Mouse (Mus musculus) liver, embryonic 16.5 days (tissue): ENCODE results near the gene Mapkbp1. TPM values are rescaled to one million over a fixed set of nuclear protein-coding genes. Genes with fewer than 3 reads are reported as not detected.

Source experiments
- ATAC-seq: fragments of 200-750 bp; cut with Nextera tagmentation; 2 replicates; pipeline ENCODE4 v1.8.0; 2017; ENCODE audit warnings: low read depth, mild to moderate bottlenecking, moderate number of reproducible peaks, moderate library complexity
- H3K27ac ChIP-seq: fragments of 300-500 bp; sonication (generic); 2 replicates; pipeline ENCODE4 v1.5.1; 2014; ENCODE audit warnings: mild to moderate bottlenecking, low read length
- H3K27me3 ChIP-seq: fragments of 300-500 bp; sonication (generic); 2 replicates; pipeline ENCODE4 v1.6.1; 2014; ENCODE audit warnings: low read depth, low read length, mixed read lengths; ENCODE audit not compliant: control insufficient read depth, insufficient read depth
- H3K36me3 ChIP-seq: fragments of 300-500 bp; sonication (generic); 2 replicates; pipeline ENCODE4 v1.6.1; 2014; ENCODE audit warnings: mild to moderate bottlenecking; ENCODE audit not compliant: control insufficient read depth, insufficient read depth
- H3K4me1 ChIP-seq: fragments of 300-500 bp; sonication (generic); 2 replicates; pipeline ENCODE4 v1.6.1; 2014; ENCODE audit warnings: low read depth, low read length, mixed read lengths; ENCODE audit not compliant: control insufficient read depth
- H3K4me2 ChIP-seq: fragments of 300-500 bp; sonication (generic); 2 replicates; pipeline ENCODE4 v1.6.1; 2014; ENCODE audit warnings: low read depth, low read length, mixed read lengths
- H3K4me3 ChIP-seq: fragments of 300-500 bp; sonication (generic); 2 replicates; pipeline ENCODE4 v1.5.1; 2014; ENCODE audit warnings: low read depth, mild to moderate bottlenecking, low read length
- H3K9ac ChIP-seq: fragments of 300-500 bp; sonication (generic); 2 replicates; pipeline ENCODE4 v1.6.1; 2014; ENCODE audit warnings: low read depth, low read length
- H3K9me3 ChIP-seq: fragments of 300-500 bp; sonication (generic); replicated peaks from 2 replicates; pipeline ENCODE4 v1.6.1; 2016; ENCODE audit warnings: low read length; ENCODE audit not compliant: control insufficient read depth
- WGBS: fragments of 180-500 bp; shearing (Covaris S2); extraction: QIAGEN DNeasy Blood & Tissue Kit; methylation state at CpG from one replicate; pipeline ENCODE4 v1.1.7; 2014; ENCODE audit not compliant: insufficient replicate concordance; 5-methylcytosine and 5-hydroxymethylcytosine counted together
- polyA plus RNA-seq: library from polyadenylated mRNA; unstranded; fragments of >200 nt; fragmentation: Nextera tagmentation; extraction: Ambion mirVana; gene quantifications from 2 replicates; pipeline ENCODE4 v1.2.1, GENCODE M21; 2015

Mapkbp1 gene
- polyA plus RNA-seq, 1 experiment from 2014 or later = 0.25 TPM

DNA sequence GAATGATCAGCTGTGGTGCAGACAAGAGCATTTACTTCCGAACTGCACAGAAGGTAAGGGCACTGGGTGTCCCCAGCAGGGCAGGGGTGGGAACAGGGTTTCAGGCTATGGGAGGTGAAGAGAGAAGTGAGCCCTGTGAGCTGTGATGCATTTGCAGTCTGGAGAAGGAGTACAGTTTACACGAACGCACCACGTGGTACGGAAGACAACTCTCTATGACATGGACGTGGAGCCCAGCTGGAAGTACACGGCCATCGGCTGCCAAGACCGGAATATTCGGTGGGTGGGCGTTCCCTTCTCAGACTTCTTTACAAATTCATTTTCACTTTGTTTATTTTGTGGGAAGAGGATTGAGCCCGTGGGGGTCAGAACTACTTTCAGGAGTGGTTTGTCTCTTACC, 45.1 kb downstream of the Mapkbp1 start:
- Histone ChIP-seq H3K9ac (no peak overlapping the region), H3K27me3 (no peaks in the 10 kb centered on the region), H3K4me2 (no peak overlapping the region), H3K27ac (no peak overlapping the region), H3K9me3 (no peaks in the 10 kb centered on the region), H3K36me3 (no peaks in the 10 kb centered on the region), H3K4me3 (no peak overlapping the region), H3K4me1 (peaks cover 4% of the 10 kb centered on the region; the same call in 1 of the 2 replicates)
- no peak for ATAC-seq
- WGBS = 85% methylated on average over 12 of the region's 12 CpGs

DNA sequence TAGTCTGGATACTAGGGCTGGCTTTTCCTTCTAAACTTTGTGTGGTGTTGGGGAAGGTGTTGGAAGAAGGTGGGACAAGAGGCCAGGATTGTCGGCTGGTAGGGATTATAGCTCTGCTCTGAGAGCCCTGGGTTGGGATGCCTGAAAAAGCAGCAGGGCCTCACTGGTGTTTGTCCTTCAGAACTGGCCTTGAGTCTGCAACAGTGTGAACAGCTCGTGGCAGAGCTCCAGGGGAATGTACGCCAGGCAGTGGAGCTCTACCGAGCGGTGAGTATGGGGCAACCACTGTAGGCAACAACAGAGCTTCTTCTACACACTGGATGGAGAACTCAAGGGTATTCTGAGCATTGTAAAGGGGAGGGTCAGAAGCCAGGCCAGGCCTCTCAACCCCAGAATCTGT, 51.8 kb downstream of the Mapkbp1 start:
- H3K4me3 ChIP-seq = no peak overlapping the region
- WGBS = 69% methylated on average over 5 of the region's 5 CpGs
- ATAC-seq = no peak

DNA sequence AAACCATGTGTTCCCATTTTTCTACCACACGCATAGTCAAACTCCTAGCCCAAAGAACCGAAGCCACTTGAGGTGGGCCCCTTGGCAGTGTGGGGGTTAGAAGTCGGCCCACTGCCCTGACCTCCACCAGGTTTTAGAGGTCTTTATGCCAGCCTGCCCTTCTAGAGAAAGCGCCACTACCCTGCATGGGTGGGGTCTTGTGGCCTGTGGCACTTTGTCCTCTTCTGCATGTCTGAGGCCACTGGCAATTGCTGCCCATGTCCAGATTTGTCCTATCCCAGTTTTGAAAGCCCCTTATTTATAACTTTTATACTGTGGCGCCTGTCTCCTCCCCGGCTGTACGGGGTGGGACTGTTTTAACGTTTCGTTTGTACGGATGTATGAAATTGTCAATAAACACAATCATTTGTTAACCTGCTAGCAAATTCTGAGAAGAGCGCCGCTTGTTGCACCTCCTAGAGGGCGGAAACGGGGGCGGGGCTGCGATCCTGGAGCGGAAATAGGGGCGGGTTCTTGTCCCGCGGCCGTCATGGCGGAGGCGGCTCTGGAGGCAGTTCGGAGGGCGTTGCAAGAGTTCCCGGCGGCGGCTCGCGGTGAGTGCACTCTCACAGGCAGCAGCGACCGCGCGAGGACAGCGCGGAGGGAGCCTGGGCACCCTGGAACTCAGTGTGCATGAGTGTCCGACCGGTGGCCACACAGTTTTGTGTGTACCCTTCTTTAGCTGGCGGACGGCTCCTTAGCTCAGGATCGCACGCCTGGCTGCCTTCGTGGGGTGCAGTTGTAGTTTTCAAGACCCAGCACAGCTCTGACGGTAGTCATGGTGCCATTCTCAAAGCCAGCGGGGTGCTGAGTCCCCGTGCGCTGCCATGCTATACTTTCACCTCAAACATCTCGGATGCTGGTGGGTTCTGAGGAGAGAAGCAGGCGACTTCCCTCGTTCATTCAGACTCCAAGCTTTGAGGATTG, 54.8 kb downstream of the Mapkbp1 start, which contains the start of the genes Jmjd7 and Gm28042:
Gene Jmjd7, plus strand, starts transcription at position 500 of the 966 bp plus-strand sequence.
Gene Gm28042, plus strand, starts transcription at position 510 of the 966 bp plus-strand sequence.
- H3K4me1 ChIP-seq = peaks cover 19% of the 10 kb centered on the region
- H3K9me3 ChIP-seq = no peaks in the 10 kb centered on the region
- no peaks in the 10 kb centered on the region; the same call in 1 of the 2 replicates for H3K36me3 ChIP-seq
- peak within 1 kb of the TSS; percentile 86 for H3K27ac ChIP-seq
- peak; percentile 94 for ATAC-seq
- H3K4me3 ChIP-seq = peak within 1 kb of the TSS; percentile 80
- peak within 1 kb of the TSS; percentile 86 for H3K9ac ChIP-seq
- 5% methylated on average over 50 of the region's 50 CpGs for WGBS
- no peaks in the 10 kb centered on the region for H3K27me3 ChIP-seq
- H3K4me2 ChIP-seq = peak within 1 kb of the TSS; percentile 97

More for the DNA sequence above, 51.8 kb downstream of the Mapkbp1 start:
- H3K4me1 ChIP-seq = peaks cover 14% of the 10 kb centered on the region
- H3K36me3 ChIP-seq = no peaks in the 10 kb centered on the region
- no peak overlapping the region for H3K27ac ChIP-seq
- no peaks in the 10 kb centered on the region for H3K27me3 ChIP-seq
- no peaks in the 10 kb centered on the region for H3K9me3 ChIP-seq
- H3K4me2 ChIP-seq = no peak overlapping the region
- H3K9ac ChIP-seq = no peak overlapping the region

DNA sequence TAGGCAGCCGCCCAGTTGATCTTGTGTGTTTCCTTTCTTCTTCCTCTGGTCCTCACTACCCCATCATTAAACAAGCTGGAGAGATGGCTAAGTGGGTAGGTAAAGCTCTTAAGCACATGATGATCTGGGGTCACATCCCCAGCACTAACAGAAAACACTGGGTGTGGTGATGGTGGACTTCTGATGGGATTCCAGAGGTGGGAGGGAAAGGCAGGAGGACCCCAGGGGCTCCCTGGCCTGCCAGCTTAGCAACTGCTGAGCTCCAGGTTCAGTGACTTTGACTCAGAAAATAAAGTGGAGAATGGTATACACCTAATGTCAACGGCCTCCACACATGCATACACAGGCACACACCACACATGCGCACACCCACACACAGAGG, 55.4 kb downstream of the Mapkbp1 start:
- peak overlapping the region; percentile 80 for H3K4me3 ChIP-seq
- H3K9me3 ChIP-seq = no peaks in the 10 kb centered on the region
- peak overlapping the region; percentile 86 for H3K9ac ChIP-seq
- H3K27me3 ChIP-seq = no peaks in the 10 kb centered on the region
- H3K4me2 ChIP-seq = peak overlapping the region; percentile 97
- 49% methylated on average over 3 of the region's 3 CpGs for WGBS
- H3K27ac ChIP-seq = peak overlapping the region; percentile 86
- H3K36me3 ChIP-seq = no peaks in the 10 kb centered on the region; the same call in 1 of the 2 replicates
- no peak for ATAC-seq
- H3K4me1 ChIP-seq = peaks cover 19% of the 10 kb centered on the region

DNA sequence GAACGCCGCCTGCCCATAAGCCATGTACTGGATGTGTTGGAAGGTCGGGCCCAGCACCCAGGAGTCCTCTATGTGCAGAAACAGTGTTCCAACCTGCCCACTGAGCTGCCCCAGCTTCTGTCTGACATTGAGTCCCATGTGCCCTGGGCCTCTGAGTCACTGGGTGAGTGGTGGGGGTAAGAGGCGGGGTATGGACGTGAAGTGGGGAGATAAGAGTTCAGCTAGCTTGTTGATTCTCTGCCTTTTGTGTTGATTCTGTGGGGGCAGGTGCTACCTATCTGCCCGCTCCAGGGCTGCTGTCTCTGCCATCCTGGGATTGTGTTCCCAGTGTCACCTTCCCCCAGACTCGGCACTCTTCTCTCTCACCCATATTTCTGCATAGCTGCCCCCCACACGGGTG, 57.9 kb downstream of the Mapkbp1 start:
- H3K9me3 ChIP-seq = no peaks in the 10 kb centered on the region
- peak; percentile 25; the same call in 1 of the 2 replicates for ATAC-seq
- no peak overlapping the region for H3K4me2 ChIP-seq

DNA sequence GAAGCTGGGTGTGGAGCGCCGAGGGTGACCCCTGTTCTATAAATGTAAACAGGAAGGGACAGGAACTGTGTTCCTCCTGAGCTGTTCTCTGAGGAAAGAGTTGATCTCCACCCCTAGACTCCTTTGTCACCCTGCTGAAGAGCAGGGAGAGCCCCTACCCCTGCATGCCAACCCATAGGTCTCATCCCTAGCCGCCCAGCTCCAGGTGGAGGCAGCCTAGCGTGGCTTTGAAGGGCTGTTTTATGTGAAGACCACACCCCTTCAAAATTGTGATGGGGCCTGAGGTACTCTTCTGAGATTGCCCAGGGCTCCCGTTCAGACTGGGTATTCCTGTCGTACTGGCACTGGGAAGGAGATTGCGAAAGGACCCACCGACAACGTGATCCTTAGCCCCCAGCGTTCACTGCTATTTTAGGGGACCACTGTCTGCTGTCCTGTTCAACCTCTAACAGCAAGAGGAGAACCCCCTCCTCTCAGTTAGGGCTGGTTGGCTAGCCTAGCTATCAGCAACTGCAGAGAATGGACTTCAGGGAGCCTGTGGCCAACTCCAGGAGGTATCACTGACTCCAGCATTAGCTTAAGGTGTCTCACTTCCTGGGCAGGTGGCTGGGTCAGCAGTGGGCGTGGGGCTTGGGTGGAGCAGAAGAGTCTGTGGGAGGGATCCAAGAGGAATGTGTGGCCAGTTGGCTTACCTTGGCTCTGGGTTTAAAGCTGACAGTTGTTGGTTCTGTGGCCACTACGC, 60.4 kb downstream of the Mapkbp1 start, which contains the start of gene Pla2g4b:
Gene Pla2g4b, plus strand, starts transcription at position 692 of the 742 bp plus-strand sequence.
- no peak for ATAC-seq
- no peaks in the 10 kb centered on the region; the same call in 1 of the 2 replicates for H3K36me3 ChIP-seq
- H3K9ac ChIP-seq = no peak within 1 kb of the TSS
- H3K9me3 ChIP-seq = no peaks in the 10 kb centered on the region
- H3K27ac ChIP-seq = no peak within 1 kb of the TSS
- H3K27me3 ChIP-seq = no peaks in the 10 kb centered on the region
- H3K4me1 ChIP-seq = peaks cover 11% of the 10 kb centered on the region
- no peak within 1 kb of the TSS for H3K4me2 ChIP-seq
- H3K4me3 ChIP-seq = no peak within 1 kb of the TSS
- 76% methylated on average over 12 of the region's 12 CpGs for WGBS

More for the DNA sequence above, 57.9 kb downstream of the Mapkbp1 start:
- Histone ChIP-seq H3K27ac (no peak overlapping the region), H3K27me3 (no peaks in the 10 kb centered on the region), H3K9ac (no peak overlapping the region), H3K4me3 (no peak overlapping the region), H3K36me3 (no peaks in the 10 kb centered on the region; the same call in 1 of the 2 replicates), H3K4me1 (peaks cover 19% of the 10 kb centered on the region)
- 45% methylated on average over 8 of the region's 8 CpGs for WGBS

DNA sequence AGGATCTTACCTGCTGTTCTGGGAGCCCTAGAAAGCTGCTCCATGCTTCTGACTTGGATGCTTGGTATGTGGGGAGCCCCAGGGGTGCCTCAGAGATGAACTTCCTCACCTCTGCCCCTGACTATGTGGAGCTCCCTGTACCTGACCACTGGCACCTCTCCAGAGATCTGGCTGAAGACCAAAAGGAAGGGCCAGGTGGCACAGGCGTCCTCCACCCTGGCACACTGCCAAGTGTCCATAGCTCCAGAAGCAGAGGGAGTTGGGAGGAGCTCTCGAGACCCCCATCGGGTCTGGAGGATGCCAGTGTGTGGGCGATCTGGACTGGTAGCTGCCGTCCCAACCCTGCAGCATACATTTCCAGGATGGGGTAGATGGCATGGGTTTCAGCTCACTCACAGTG, 61.2 kb downstream of the Mapkbp1 start:
- no peak overlapping the region for H3K27ac ChIP-seq
- H3K4me1 ChIP-seq = peaks cover 5% of the 10 kb centered on the region
- WGBS = 68% methylated on average over 5 of the region's 5 CpGs
- H3K36me3 ChIP-seq = no peaks in the 10 kb centered on the region; the same call in 1 of the 2 replicates
- H3K4me2 ChIP-seq = no peak overlapping the region
- no peak overlapping the region for H3K4me3 ChIP-seq
- H3K9ac ChIP-seq = no peak overlapping the region
- H3K9me3 ChIP-seq = no peaks in the 10 kb centered on the region
- ATAC-seq = no peak
- no peaks in the 10 kb centered on the region for H3K27me3 ChIP-seq

DNA sequence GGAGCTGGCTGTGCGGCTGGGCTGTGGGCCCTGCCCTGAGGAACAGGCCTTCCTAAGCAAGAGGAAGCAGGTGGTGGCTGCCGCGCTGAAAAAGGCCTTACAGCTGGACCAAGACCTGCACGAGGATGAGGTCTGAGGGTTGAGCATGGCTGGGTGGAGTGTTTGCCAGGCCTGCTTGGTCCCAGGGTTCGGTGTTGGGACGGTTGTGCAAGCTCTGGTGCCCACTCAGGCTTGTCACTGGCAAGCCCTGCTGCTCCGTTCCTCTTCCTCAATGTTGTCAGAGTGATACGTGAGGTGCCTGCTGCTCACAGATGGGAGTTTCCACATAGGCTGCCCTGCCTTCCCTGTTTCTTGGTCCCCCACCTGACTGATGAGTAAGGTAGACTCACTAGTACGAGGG, 65.2 kb downstream of the Mapkbp1 start:
- Histone ChIP-seq H3K4me2 (no peak overlapping the region), H3K36me3 (no peaks in the 10 kb centered on the region), H3K9me3 (no peaks in the 10 kb centered on the region), H3K4me1 (no peaks in the 10 kb centered on the region), H3K27ac (no peak overlapping the region), H3K4me3 (no peak overlapping the region), H3K9ac (no peak overlapping the region), H3K27me3 (no peaks in the 10 kb centered on the region)
- no peak for ATAC-seq
- WGBS = 52% methylated on average over 9 of the region's 9 CpGs
